Mouse (Mus musculus) erythroblast, embryonic 14.5 days (primary cell): ENCODE results near the gene Ostf1.

ENCODE experiments used
- GATA1 ChIP-seq: IDR thresholded peaks from 2 replicates; pipeline ENCODE4 v1.6.1; 2012; ENCODE audit warnings: low read length, inconsistent platforms, mixed read lengths
- TAL1 ChIP-seq: IDR thresholded peaks from 3 replicates; pipeline ENCODE4 v1.6.1; 2012; ENCODE audit warnings: low read length, inconsistent platforms, mixed read lengths

DNA sequence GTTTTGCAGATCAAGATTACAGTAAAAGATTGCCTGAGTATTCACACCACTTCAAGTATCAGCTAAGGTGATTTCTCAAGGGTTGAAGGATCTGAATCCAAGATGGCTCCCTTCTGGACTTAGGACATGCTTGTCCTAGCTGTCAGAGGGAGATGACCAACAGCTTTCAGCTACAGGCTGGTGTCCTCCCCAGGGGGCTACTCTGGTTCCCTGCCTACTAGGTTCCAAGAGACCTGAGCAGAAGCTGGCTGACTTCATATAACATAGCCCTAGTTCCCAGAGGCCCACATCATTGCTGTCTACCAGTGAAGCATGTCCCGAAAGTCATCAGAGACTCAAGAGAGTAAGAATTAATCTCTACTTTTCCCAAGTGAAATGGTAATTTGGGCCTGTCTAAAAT is 62.1 kb downstream of the Ostf1 start:
- no peak for TF ChIP-seq GATA1
- TF ChIP-seq TAL1 = no peak
